Mouse (Mus musculus) stomach, postnatal 0 days (tissue): ENCODE measurements around the gene Ptpn6. TPM values are rescaled to one million over a fixed set of nuclear protein-coding genes. Genes with fewer than 3 reads are reported as not detected.

Experiments
- ATAC-seq: fragments of 200-750 bp; cut with Nextera tagmentation; 2 replicates; pipeline ENCODE4 v1.8.0; 2017; ENCODE audit not compliant: low FRiP score, low TSS enrichment
- DNase-seq: peaks from one replicate; pipeline ENCODE4 v3.0.0-alpha.2; 2016; ENCODE audit warnings: low spot score
- H3K27ac ChIP-seq: fragments of 300-500 bp; sonication (generic); replicated peaks from 2 replicates; pipeline ENCODE4 v1.5.1; 2014; ENCODE audit warnings: mild to moderate bottlenecking, control low read depth
- H3K27me3 ChIP-seq: fragments of 300-500 bp; sonication (generic); 2 replicates; pipeline ENCODE4 v1.6.1; 2014; ENCODE audit warnings: low read length; ENCODE audit not compliant: control insufficient read depth, insufficient read depth
- H3K36me3 ChIP-seq: fragments of 300-500 bp; sonication (generic); 2 replicates; pipeline ENCODE4 v1.6.1; 2014; ENCODE audit warnings: low read length, mixed read lengths; ENCODE audit not compliant: control insufficient read depth, insufficient read depth
- H3K4me1 ChIP-seq: fragments of 300-500 bp; sonication (generic); replicated peaks from 2 replicates; pipeline ENCODE4 v1.6.1; 2014; ENCODE audit warnings: antibody characterized with exemption; ENCODE audit not compliant: control insufficient read depth, insufficient read depth
- H3K4me2 ChIP-seq: fragments of 300-500 bp; sonication (generic); replicated peaks from 2 replicates; pipeline ENCODE4 v1.6.1; 2014; ENCODE audit warnings: low read depth, mild to moderate bottlenecking, control low read depth, moderate library complexity
- H3K4me3 ChIP-seq: fragments of 300-500 bp; sonication (generic); 2 replicates; pipeline ENCODE4 v1.5.1; 2014; ENCODE audit warnings: low read depth, low read length, control low read depth
- H3K9ac ChIP-seq: fragments of 300-500 bp; sonication (generic); 2 replicates; pipeline ENCODE4 v1.6.1; 2014; ENCODE audit warnings: mild to moderate bottlenecking, low read length, control low read depth, mixed read lengths
- H3K9me3 ChIP-seq: fragments of 300-500 bp; sonication (generic); 2 replicates; pipeline ENCODE4 v1.6.1; 2016; ENCODE audit warnings: low read length; ENCODE audit not compliant: control insufficient read depth
- CTCF ChIP-seq: IDR thresholded peaks from 2 replicates; pipeline ENCODE4 v1.5.1; 2016; ENCODE audit warnings: antibody characterized with exemption, low read depth, mild to moderate bottlenecking, moderate library complexity
- EP300 ChIP-seq: optimal IDR thresholded peaks from 2 replicates; pipeline ENCODE3; 2016; ENCODE audit warnings: antibody characterized with exemption
- WGBS: fragments of 180-500 bp; shearing (Covaris S2); extraction: QIAGEN DNeasy Blood & Tissue Kit; methylation state at CpG from one replicate; pipeline ENCODE4 v1.1.7; 2014; 5-methylcytosine and 5-hydroxymethylcytosine counted together
- polyA plus RNA-seq: library from polyadenylated mRNA; unstranded; fragments of >200 nt; fragmentation: Nextera tagmentation; extraction: Ambion mirVana; gene quantifications from 2 replicates; pipeline ENCODE4 v1.2.1, GENCODE M21; 2015

The Ptpn6 gene
- polyA plus RNA-seq, 1 experiment from 2014 or later, result 15.8 TPM

- H3K27me3 ChIP-seq, result no peaks in the 10 kb centered on the region
- ATAC-seq, result peak; percentile 71
- no peaks in the 10 kb centered on the region for H3K4me1 ChIP-seq
- no peak overlapping the region for H3K27ac ChIP-seq
- H3K9ac ChIP-seq, result no peak overlapping the region
- no peaks in the 10 kb centered on the region for H3K9me3 ChIP-seq
- WGBS, result 53% methylated on average over 3 of the region's 3 CpGs
- H3K4me3 ChIP-seq, result no peak overlapping the region
- peak; percentile 79 for DNase-seq
- H3K4me2 ChIP-seq, result no peak overlapping the region
- no peak for TF ChIP-seq EP300
- peak; percentile 91 for TF ChIP-seq CTCF
- peaks cover 17% of the 10 kb centered on the region; the same call in 1 of the 2 replicates for H3K36me3 ChIP-seq
Measured at GRCm38 (mm10) chr6:124702784-124703103, 35.8 kb downstream of the Ptpn6 start.

GRCm38 (mm10) chr6:124702102-124702783 is 36.3 kb downstream of the Ptpn6 start:
- Histone ChIP-seq H3K27me3 (no peaks in the 10 kb centered on the region), H3K4me3 (no peak overlapping the region), H3K36me3 (peaks cover 17% of the 10 kb centered on the region; the same call in 1 of the 2 replicates), H3K27ac (no peak overlapping the region), H3K9me3 (no peaks in the 10 kb centered on the region), H3K4me2 (no peak overlapping the region), H3K9ac (no peak overlapping the region), H3K4me1 (no peaks in the 10 kb centered on the region)
- DNase-seq (no peak), ATAC-seq (0 out of 2 replicates have a peak, but pooled peaks have one; percentile 10)
- WGBS, result 85% methylated on average over 17 of the region's 17 CpGs
- TF ChIP-seq CTCF (peak; percentile 60), EP300 (no peak)

- 66% methylated on average over 8 of the region's 8 CpGs for WGBS
- H3K36me3 ChIP-seq, result peaks cover 17% of the 10 kb centered on the region; the same call in 1 of the 2 replicates
- no peak overlapping the region for H3K9ac ChIP-seq
- no peak overlapping the region for H3K27ac ChIP-seq
- no peaks in the 10 kb centered on the region for H3K4me1 ChIP-seq
- DNase-seq (no peak), ATAC-seq (no peak)
- TF ChIP-seq EP300 (no peak), CTCF (peak; percentile 52)
- H3K9me3 ChIP-seq, result no peaks in the 10 kb centered on the region
- no peaks in the 10 kb centered on the region for H3K27me3 ChIP-seq
- no peak overlapping the region for H3K4me2 ChIP-seq
- no peak overlapping the region for H3K4me3 ChIP-seq
Measured at GRCm38 (mm10) chr6:124701338-124701737, 37.2 kb downstream of the Ptpn6 start.

- Histone ChIP-seq H3K4me2 (no peak overlapping the region), H3K36me3 (peaks cover 17% of the 10 kb centered on the region; the same call in 1 of the 2 replicates), H3K4me1 (no peaks in the 10 kb centered on the region), H3K9me3 (no peaks in the 10 kb centered on the region), H3K27ac (no peak overlapping the region), H3K4me3 (no peak overlapping the region), H3K27me3 (no peaks in the 10 kb centered on the region), H3K9ac (no peak overlapping the region)
- TF ChIP-seq CTCF (no peak), EP300 (no peak)
- 70% methylated on average over 11 of the region's 11 CpGs for WGBS
- ATAC-seq, result peak; percentile 46
- DNase-seq, result peak; percentile 48
Measured at GRCm38 (mm10) chr6:124699962-124700610, 38.4 kb downstream of the Ptpn6 start.

- H3K27me3 ChIP-seq, result no peaks in the 10 kb centered on the region
- DNase-seq, result no peak
- no peak for ATAC-seq
- H3K4me1 ChIP-seq, result 0 out of 2 replicates have a peak, but pooled peaks cover 2% of the 10 kb centered on the region
- no peak overlapping the region for H3K9ac ChIP-seq
- no peaks in the 10 kb centered on the region for H3K9me3 ChIP-seq
- H3K4me2 ChIP-seq, result no peak overlapping the region
- H3K4me3 ChIP-seq, result no peak overlapping the region
- no peak overlapping the region for H3K27ac ChIP-seq
- peaks cover 11% of the 10 kb centered on the region; the same call in 1 of the 2 replicates for H3K36me3 ChIP-seq
- TF ChIP-seq EP300, result no peak
- WGBS, result 90% methylated on average over 4 of the region's 4 CpGs
Measured at GRCm38 (mm10) chr6:124699366-124699765, 39.1 kb downstream of the Ptpn6 start.

GRCm38 (mm10) chr6:124698751-124699150 is 39.8 kb downstream of the Ptpn6 start:
- H3K36me3 ChIP-seq, result peaks cover 9% of the 10 kb centered on the region; the same call in 1 of the 2 replicates
- ATAC-seq, result no peak
- H3K27ac ChIP-seq, result no peak overlapping the region
- WGBS, result 69% methylated on average over 6 of the region's 6 CpGs
- no peak for TF ChIP-seq EP300
- no peak for TF ChIP-seq CTCF
- no peak overlapping the region for H3K4me3 ChIP-seq
- H3K9ac ChIP-seq, result no peak overlapping the region
- H3K9me3 ChIP-seq, result no peaks in the 10 kb centered on the region
- DNase-seq, result no peak
- no peak overlapping the region for H3K4me2 ChIP-seq
- no peaks in the 10 kb centered on the region for H3K27me3 ChIP-seq
- H3K4me1 ChIP-seq, result 0 out of 2 replicates have a peak, but pooled peaks cover 2% of the 10 kb centered on the region
